Mouse (Mus musculus) limb, embryonic 14.5 days (tissue): Measurements from ENCODE around the gene Mphosph9. TPM values are rescaled to one million over a fixed set of nuclear protein-coding genes. Genes with fewer than 3 reads are reported as not detected.

Source experiments
- ATAC-seq: fragments of 200-750 bp; cut with Nextera tagmentation; 2 replicates; pipeline ENCODE4 v1.8.0; 2017; ENCODE audit warnings: low read depth, moderate number of reproducible peaks, moderate TSS enrichment; ENCODE audit not compliant: low FRiP score
- DNase-seq: peaks from one replicate; pipeline ENCODE4 v3.0.0-alpha.2; 2015; ENCODE audit warnings: low spot score
- H3K27ac ChIP-seq: fragments of 300-500 bp; sonication (generic); replicated peaks from 2 replicates; pipeline ENCODE4 v1.5.1; 2014; ENCODE audit warnings: low read depth, mild to moderate bottlenecking, low read length, moderate library complexity, mixed read lengths
- H3K27me3 ChIP-seq: fragments of 300-500 bp; sonication (generic); 2 replicates; pipeline ENCODE4 v1.6.1; 2014; ENCODE audit warnings: low read length, mixed read lengths; ENCODE audit not compliant: control insufficient read depth, insufficient read depth
- H3K36me3 ChIP-seq: fragments of 300-500 bp; sonication (generic); 2 replicates; pipeline ENCODE4 v1.6.1; 2014; ENCODE audit warnings: mild to moderate bottlenecking, low read length, moderate library complexity, mixed read lengths; ENCODE audit not compliant: control insufficient read depth, insufficient read depth
- H3K4me1 ChIP-seq: fragments of 300-500 bp; sonication (generic); 2 replicates; pipeline ENCODE4 v1.6.1; 2014; ENCODE audit warnings: antibody characterized with exemption, low read length, mixed read lengths; ENCODE audit not compliant: control insufficient read depth, insufficient read depth
- H3K4me2 ChIP-seq: fragments of 300-500 bp; sonication (generic); replicated peaks from 2 replicates; pipeline ENCODE4 v1.6.1; 2014; ENCODE audit warnings: low read depth, mild to moderate bottlenecking, low read length, moderate library complexity; ENCODE audit not compliant: severe bottlenecking
- H3K4me3 ChIP-seq: fragments of 300-500 bp; sonication (generic); replicated peaks from 2 replicates; pipeline ENCODE4 v1.5.1; 2014; ENCODE audit warnings: low read length
- H3K9ac ChIP-seq: fragments of 300-500 bp; sonication (generic); 2 replicates; pipeline ENCODE4 v1.6.1; 2014; ENCODE audit warnings: mild to moderate bottlenecking, low read depth, low read length, moderate library complexity; ENCODE audit not compliant: severe bottlenecking
- H3K9me3 ChIP-seq: fragments of 300-500 bp; sonication (generic); 2 replicates; pipeline ENCODE4 v1.6.1; 2016; ENCODE audit warnings: low read length; ENCODE audit not compliant: control insufficient read depth
- POLR2A ChIP-seq: fragments of 200-500 bp; IDR thresholded peaks from 2 replicates; pipeline ENCODE4 v1.8.0; 2012; ENCODE audit warnings: inconsistent platforms, mild to moderate bottlenecking, moderate library complexity, borderline replicate concordance; ENCODE audit not compliant: insufficient read depth, insufficient read length; ENCODE audit errors: extremely low read depth
- WGBS: fragments of 180-500 bp; shearing (Covaris S2); extraction: QIAGEN DNeasy Blood & Tissue Kit; methylation state at CpG from one replicate; pipeline ENCODE4 v1.1.7; 2014; 5-methylcytosine and 5-hydroxymethylcytosine counted together
- polyA plus RNA-seq, 2 experiments: library from polyadenylated mRNA; depleted of rRNA in 1 of 2; stranded (reverse) in 1 of 2; unstranded in 1 of 2; fragments of >200 nt; fragmentation: Nextera tagmentation in 1 of 2; extraction: Ambion mirVana in 1 of 2; gene quantifications; 2 replicates each; pipeline versions ENCODE4 v1.2.1 to v1.2.3; 2012 to 2014

Gene Mphosph9
- polyA plus RNA-seq, 2 experiments: 9.5 to 11.0 TPM

DNA sequence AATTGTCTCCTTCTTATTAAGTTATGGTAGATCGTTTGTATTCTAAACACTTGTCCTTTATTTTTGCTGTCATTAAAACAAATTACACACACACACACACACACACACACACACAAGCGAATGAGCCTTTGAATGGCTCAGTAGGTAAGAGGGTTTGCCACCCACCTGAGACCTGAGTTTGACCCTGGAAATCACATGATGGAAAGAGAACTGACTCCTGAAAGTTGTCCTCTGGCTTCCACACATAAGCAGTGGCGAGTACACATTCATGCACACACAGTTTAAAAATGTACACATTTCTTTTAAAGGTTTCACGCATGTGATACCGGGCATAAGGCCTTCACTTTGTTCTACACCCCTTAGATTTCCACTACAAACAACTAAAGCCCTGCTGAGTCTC, 57.5 kb downstream of the Mphosph9 start:
- 93% methylated on average over 5 of the region's 5 CpGs for WGBS
- DNase-seq (no peak), ATAC-seq (no peak)
- Histone ChIP-seq H3K27ac (no peak overlapping the region), H3K36me3 (peaks cover 13% of the 10 kb centered on the region), H3K4me3 (no peak overlapping the region), H3K27me3 (no peaks in the 10 kb centered on the region), H3K4me1 (no peaks in the 10 kb centered on the region), H3K4me2 (no peak overlapping the region), H3K9me3 (no peaks in the 10 kb centered on the region), H3K9ac (no peak overlapping the region)
- TF ChIP-seq POLR2A: no peak

DNA sequence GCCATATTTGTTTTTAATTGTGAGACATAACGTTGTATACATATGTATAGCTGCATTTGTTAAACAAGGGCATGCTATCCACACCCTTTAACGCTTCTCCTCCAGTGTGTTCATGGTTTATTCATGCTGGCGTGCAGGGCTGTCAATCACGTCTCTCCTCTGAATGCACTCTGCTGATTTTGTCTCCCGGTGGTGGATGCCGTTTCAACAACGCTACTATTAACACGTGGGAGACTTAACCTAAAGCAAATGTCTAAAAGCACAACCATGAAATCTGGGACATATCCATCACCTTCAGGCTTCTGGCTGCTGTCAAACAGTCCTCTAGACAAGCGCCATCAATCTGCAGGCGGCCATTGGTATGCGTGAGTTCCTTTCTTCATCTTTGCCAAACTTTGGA, 58.1 kb downstream of the Mphosph9 start:
- Histone ChIP-seq H3K4me3 (no peak overlapping the region), H3K9me3 (no peaks in the 10 kb centered on the region), H3K4me2 (no peak overlapping the region), H3K36me3 (peaks cover 14% of the 10 kb centered on the region), H3K9ac (no peak overlapping the region), H3K27ac (no peak overlapping the region), H3K27me3 (no peaks in the 10 kb centered on the region), H3K4me1 (no peaks in the 10 kb centered on the region)
- DNase-seq: no peak
- ATAC-seq: no peak
- 72% methylated on average over 11 of the region's 11 CpGs for WGBS
- no peak for TF ChIP-seq POLR2A

DNA sequence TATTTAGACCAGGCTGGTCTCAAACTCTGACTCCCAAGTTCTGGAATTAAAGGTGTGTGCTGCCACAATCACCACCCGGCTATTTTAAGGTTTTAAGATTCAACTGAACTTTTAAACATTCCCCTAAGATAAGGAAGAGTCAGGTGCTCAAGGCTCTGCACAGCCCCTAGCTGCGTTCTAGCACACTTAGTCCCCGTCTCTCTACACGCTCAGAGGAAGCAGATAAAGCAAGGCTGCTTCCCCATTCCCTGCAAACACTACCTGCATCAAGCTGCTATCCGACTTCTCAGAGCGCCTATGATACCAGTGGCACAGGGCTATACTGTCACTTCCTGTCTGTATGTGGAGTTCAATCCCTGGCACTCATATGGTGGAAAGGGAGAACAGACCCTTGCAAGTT, 60.1 kb downstream of the Mphosph9 start:
- TF ChIP-seq POLR2A: no peak
- DNase-seq: no peak
- Histone ChIP-seq H3K27ac (no peak overlapping the region), H3K4me2 (no peak overlapping the region), H3K27me3 (no peaks in the 10 kb centered on the region), H3K9me3 (no peaks in the 10 kb centered on the region), H3K9ac (no peak overlapping the region), H3K4me1 (no peaks in the 10 kb centered on the region), H3K4me3 (no peak overlapping the region), H3K36me3 (peaks cover 31% of the 10 kb centered on the region)
- WGBS: 91% methylated on average over 6 of the region's 6 CpGs
- ATAC-seq: no peak

DNA sequence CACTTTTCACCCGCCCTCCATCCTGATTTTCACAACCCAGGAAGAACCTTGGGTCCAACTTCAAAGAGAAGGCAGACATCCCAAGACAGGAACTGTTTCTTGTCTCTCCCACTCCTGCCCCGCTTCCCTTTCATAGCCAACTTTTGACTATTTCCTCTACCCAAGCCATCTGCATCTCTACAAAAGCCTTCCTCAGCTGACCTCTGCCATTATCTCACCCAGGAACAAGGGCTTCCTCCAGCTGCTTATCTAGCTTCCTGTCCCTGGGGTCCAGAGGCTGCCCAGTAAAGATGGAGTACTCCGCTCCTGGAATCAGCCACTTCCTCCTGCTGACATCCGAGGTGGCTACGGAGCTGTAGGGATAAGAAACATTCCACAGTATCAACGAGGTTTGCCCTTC, 61.0 kb downstream of the Mphosph9 start:
- DNase-seq: no peak
- Histone ChIP-seq H3K36me3 (peaks cover 39% of the 10 kb centered on the region), H3K9me3 (no peaks in the 10 kb centered on the region), H3K4me1 (no peaks in the 10 kb centered on the region), H3K4me3 (no peak overlapping the region), H3K27me3 (no peaks in the 10 kb centered on the region), H3K4me2 (no peak overlapping the region), H3K9ac (no peak overlapping the region), H3K27ac (no peak overlapping the region)
- no peak for ATAC-seq
- no peak for TF ChIP-seq POLR2A
- WGBS: 86% methylated on average over 6 of the region's 6 CpGs

DNA sequence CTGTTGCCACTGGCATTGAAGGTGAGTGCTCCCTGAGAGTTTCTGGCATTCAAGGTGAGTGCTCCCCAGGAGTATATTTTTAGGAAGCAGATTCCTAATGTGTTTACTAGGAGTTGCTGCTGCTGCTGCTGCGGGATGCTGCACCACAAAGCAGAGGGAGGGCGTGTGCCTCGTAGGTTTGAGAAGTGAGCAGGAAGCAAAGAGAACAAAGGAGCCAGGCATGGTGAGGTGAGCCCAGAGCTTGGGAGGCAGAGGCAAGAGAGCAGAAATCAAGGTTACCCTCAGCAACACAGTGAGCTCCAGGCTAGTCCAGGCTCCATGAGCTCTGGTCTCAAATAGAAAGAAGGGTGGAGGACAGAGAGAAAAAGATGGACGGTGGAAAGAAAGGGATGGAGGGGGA, 64.5 kb downstream of the Mphosph9 start:
- WGBS: 80% methylated on average over 4 of the region's 4 CpGs
- no peaks in the 10 kb centered on the region for H3K27me3 ChIP-seq
- H3K9me3 ChIP-seq: no peaks in the 10 kb centered on the region
- no peaks in the 10 kb centered on the region for H3K4me1 ChIP-seq
- no peak overlapping the region for H3K9ac ChIP-seq
- DNase-seq: no peak
- TF ChIP-seq POLR2A: no peak
- H3K4me2 ChIP-seq: no peak overlapping the region
- H3K27ac ChIP-seq: no peak overlapping the region
- H3K36me3 ChIP-seq: peaks cover 60% of the 10 kb centered on the region
- no peak overlapping the region for H3K4me3 ChIP-seq
- no peak for ATAC-seq

DNA sequence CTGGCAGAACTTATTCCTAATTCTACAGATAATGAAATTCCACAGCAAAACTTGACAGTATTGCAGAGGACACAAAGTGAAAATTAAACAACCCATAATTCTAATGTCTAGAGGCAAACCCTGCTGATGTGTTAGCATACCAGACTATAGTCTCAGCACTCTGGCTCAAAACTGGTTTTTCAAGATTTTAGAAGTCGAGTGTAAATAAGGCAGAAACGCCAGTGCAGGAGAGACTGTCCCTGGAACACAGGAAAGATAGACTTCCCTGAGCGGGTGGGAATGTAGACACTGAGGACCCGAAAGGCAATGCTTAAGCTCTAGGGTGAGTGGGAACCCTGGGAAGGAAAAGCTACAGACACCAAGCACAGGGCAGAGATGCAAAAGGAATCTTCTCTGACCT, 65.7 kb downstream of the Mphosph9 start:
- H3K4me1 ChIP-seq: no peaks in the 10 kb centered on the region
- DNase-seq (no peak), ATAC-seq (no peak)
- H3K9me3 ChIP-seq: no peaks in the 10 kb centered on the region
- H3K27me3 ChIP-seq: no peaks in the 10 kb centered on the region
- peaks cover 69% of the 10 kb centered on the region for H3K36me3 ChIP-seq
- H3K4me3 ChIP-seq: no peak overlapping the region
- H3K27ac ChIP-seq: no peak overlapping the region
- WGBS: 86% methylated on average over 4 of the region's 4 CpGs
- H3K9ac ChIP-seq: no peak overlapping the region
- H3K4me2 ChIP-seq: no peak overlapping the region
- TF ChIP-seq POLR2A: no peak
